Mouse (Mus musculus) gastrocnemius, postnatal 14 days (tissue): ENCODE results near the gene Gm21317. TPM values are rescaled to one million over a fixed set of nuclear protein-coding genes. Genes with fewer than 3 reads are reported as not detected.
"Not testable (repeated sequence)": the region's sequence is repeated elsewhere in the genome, so short reads cannot be mapped to it uniquely, and the experiment has no call there.

Experiments
- DNase-seq: peaks from one replicate; pipeline ENCODE4 v3.0.0; 2021; ENCODE audit warnings: mixed read lengths
- intact Hi-C: fragments of 180-260 bp; cut with DNase I; formaldehyde crosslinking; loops from one replicate; pipeline ENCODE4 v1.15.1; 2025; ENCODE audit warnings: low total_unique reads
- long read RNA-seq, 2 experiments: library from polyadenylated mRNA; stranded (forward); transcript quantifications; one replicate each; pipeline ENCODE4 v2.0.0; 2021
- total RNA-seq, 2 experiments: library from RNA; stranded (reverse); gene quantifications; 2 replicates each; pipeline ENCODE4 v1.2.3; 2021

Gm21317 gene
- total RNA-seq, result not detected
- long read RNA-seq, experiment 1, result 0 reads
- long read RNA-seq, experiment 2, result 0 reads

DNA sequence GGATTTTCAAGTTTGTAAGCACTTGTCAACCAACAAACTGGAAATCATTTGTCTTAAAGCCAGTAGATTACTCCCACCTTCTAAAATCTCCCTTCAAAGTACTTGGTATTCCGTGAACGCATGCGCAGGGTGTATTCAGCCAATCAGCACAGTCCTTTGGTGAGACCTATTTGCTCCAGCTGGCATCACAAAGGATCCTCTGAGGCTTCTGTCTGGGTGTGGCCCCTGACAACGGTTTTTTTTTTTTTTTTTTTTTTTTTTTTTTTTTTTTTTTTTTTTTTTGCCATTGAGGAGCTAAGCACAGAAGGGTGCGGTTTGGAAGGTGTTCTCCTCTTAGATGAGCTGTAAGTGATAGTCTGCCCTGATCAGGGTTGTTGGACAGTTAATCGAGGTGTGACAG is at the start of gene Gm21317:
Gene Gm21317 (plus strand): TSS at position 301 of the 400 bp plus-strand sequence.
- DNase-seq, intact Hi-C loops: not testable (repeated sequence)
